Mouse (Mus musculus): ENCODE measurements around the gene Ifngr2.
"Not testable (repeated sequence)": the region's sequence is repeated elsewhere in the genome, so short reads cannot be mapped to it uniquely, and the experiment has no call there.

Gene Ifngr2

GRCm38 (mm10) chr16:91546836-91547741 lies at the start of gene Ifngr2:
TSS of gene Ifngr2 (plus strand) at chr16:91547072.
- peak; percentile 81 for DNase-seq

- no peak for DNase-seq
These were observed 48.8 kb upstream of the Ifngr2 start for GRCm38 (mm10) chr16:91498041-91498440.

GRCm38 (mm10) chr16:91504701-91505100 lies 42.2 kb upstream of the Ifngr2 start:
- DNase-seq = no peak

GRCm38 (mm10) chr16:91505116-91505601 lies 41.7 kb upstream of the Ifngr2 start:
- DNase-seq = no peak

GRCm38 (mm10) chr16:91506396-91506795 lies 40.5 kb upstream of the Ifngr2 start:
- DNase-seq = no peak

- DNase-seq = peak; percentile 89
These were observed 34.6 kb upstream of the Ifngr2 start for GRCm38 (mm10) chr16:91512161-91512787.

GRCm38 (mm10) chr16:91513099-91513498 lies 33.8 kb upstream of the Ifngr2 start:
- DNase-seq = no peak

GRCm38 (mm10) chr16:91517020-91517419 lies 29.9 kb upstream of the Ifngr2 start:
- DNase-seq = no peak

- no peak for DNase-seq
These were observed 24.8 kb upstream of the Ifngr2 start for GRCm38 (mm10) chr16:91522040-91522439.

- DNase-seq = no peak
These were observed 24.2 kb upstream of the Ifngr2 start for GRCm38 (mm10) chr16:91522479-91523309.

GRCm38 (mm10) chr16:91524206-91524605 lies 22.7 kb upstream of the Ifngr2 start:
- no peak for DNase-seq

- no peak for DNase-seq
These were observed 20.6 kb upstream of the Ifngr2 start for GRCm38 (mm10) chr16:91526274-91526673.

- DNase-seq = no peak
These were observed 19.8 kb upstream of the Ifngr2 start for GRCm38 (mm10) chr16:91527051-91527450.

- no peak for DNase-seq
These were observed 19.4 kb upstream of the Ifngr2 start for GRCm38 (mm10) chr16:91527500-91527899.

GRCm38 (mm10) chr16:91528578-91528977 lies 18.3 kb upstream of the Ifngr2 start:
- DNase-seq = no peak

- not testable (repeated sequence) for DNase-seq
These were observed 16.0 kb upstream of the Ifngr2 start for GRCm38 (mm10) chr16:91530830-91531229.

GRCm38 (mm10) chr16:91531856-91532255 lies 15.0 kb upstream of the Ifngr2 start:
- DNase-seq = no peak

GRCm38 (mm10) chr16:91532429-91532828 lies 14.4 kb upstream of the Ifngr2 start:
- DNase-seq = no peak

- peak; percentile 65 for DNase-seq
These were observed 13.5 kb upstream of the Ifngr2 start for GRCm38 (mm10) chr16:91533097-91534001.

GRCm38 (mm10) chr16:91534477-91534876 lies 12.4 kb upstream of the Ifngr2 start:
- DNase-seq = peak; percentile 84

GRCm38 (mm10) chr16:91534888-91535287 lies 12.0 kb upstream of the Ifngr2 start:
- DNase-seq = no peak

- no peak for DNase-seq
These were observed 10.5 kb upstream of the Ifngr2 start for GRCm38 (mm10) chr16:91536372-91536771.
